Mouse (Mus musculus) liver, embryonic 14.5 days (tissue): Measurements from ENCODE around the gene Adamts17.

ENCODE experiments used
- CTCF ChIP-seq: IDR thresholded peaks from 2 replicates; pipeline ENCODE4 v1.5.1; 2016; ENCODE audit warnings: antibody characterized with exemption, low read depth, control low read depth
- EP300 ChIP-seq: IDR thresholded peaks from 2 replicates; pipeline ENCODE4 v1.6.1; 2016; ENCODE audit warnings: antibody characterized with exemption, low read depth

GRCm38 (mm10) chr7:66935041-66935440 lies 95.5 kb downstream of the Adamts17 start:
- no peak for TF ChIP-seq EP300
- TF ChIP-seq CTCF, result no peak
